Mouse (Mus musculus) kidney, adult 18-20 months (tissue): Measurements from ENCODE around the gene Nfkb1.
A peak's percentile ranks its signal among the peaks of the same experiment; 100 is the strongest.

Experiments used
- DNase-seq: peaks from one replicate; pipeline ENCODE4 v3.0.0; 2021

The Nfkb1 gene

DNA sequence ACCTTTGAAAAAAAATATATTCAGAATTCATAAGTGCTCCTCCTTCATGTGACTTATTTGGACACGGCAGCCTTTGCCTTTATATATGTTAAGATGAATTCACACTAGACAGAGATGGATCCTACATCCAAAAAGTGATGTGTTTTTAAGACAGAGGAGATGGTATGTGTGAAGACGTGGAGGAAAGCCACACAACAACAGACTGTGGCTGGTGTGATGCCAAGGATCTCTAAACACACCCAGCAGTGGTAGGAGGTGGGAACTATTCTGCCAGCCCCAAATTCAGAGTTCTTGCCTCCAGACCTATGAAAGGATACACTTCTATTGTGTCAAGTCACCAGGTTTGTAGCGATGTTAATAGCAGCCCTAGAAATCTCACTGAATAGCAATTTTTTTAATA lies 24.3 kb downstream of the Nfkb1 start:
- DNase-seq: no peak

DNA sequence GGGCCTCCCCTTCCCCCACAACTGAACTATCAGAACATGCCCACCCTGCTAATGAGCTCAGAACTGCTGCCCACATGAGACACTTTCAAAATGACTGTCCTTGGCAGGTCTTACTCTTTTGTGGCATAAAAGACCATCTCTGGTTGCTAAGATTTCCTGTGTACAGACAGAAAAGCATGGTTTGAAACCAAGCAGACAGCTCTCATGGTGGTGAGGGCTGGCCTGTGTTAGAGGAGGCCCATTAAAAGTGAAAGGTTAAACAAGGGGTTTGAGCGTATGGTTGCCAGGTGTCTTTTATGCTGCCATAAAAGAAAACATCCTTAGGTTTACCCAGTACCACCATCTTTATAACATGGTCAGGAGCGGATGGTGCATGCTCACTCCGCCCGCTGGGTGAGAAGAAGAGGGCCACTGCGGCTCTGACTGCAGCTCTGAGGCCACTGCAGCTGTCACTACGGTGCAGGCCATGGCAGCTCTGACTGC lies 25.5 kb downstream of the Nfkb1 start:
- no peak for DNase-seq

DNA sequence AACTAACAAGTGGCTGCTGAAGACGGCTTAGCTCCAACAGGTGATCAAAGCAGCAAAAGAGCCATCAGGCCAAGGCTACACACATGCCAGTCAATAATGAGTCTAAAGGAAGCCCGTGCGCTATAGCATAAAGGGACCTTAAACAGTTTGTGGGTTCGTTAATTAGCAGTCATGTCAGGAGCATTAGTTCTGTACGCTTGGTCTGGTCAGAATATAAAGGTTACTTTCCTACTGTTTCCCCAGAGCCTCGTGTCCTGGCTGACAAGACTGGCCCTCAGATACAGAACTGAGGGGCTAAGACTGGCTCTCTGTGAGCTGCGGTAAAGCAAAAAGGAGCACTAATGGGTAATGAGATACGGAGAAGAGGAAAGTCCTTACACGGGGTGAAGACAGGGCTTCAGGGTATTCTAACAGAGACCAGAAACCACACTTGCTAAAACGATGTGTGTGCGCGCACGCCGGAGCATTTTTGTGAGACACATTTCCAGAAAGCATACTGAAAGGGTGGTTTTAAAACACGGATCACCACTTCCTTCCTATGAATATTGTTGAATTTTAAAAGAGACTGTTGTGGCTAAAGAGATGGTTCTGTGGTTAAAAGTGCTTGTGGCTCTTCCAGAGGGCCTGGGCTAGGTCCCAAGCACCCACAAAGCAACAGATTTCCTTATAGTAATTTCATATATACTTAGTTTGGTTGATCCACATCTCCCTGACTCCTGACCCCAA lies 29.0 kb downstream of the Nfkb1 start:
- no peak for DNase-seq

- no peak for DNase-seq
Measured at GRCm38 (mm10) chr3:135661707-135662106, 29.6 kb downstream of the Nfkb1 start.

- DNase-seq: no peak
Measured at GRCm38 (mm10) chr3:135658540-135659097, 32.7 kb downstream of the Nfkb1 start.

- DNase-seq: no peak
Measured at GRCm38 (mm10) chr3:135656156-135656555, 35.2 kb downstream of the Nfkb1 start.

- DNase-seq: no peak
Measured at GRCm38 (mm10) chr3:135650773-135651555, 40.4 kb downstream of the Nfkb1 start.

- no peak for DNase-seq
Measured at GRCm38 (mm10) chr3:135649809-135650208, 41.5 kb downstream of the Nfkb1 start.

GRCm38 (mm10) chr3:135648501-135648900 lies 42.8 kb downstream of the Nfkb1 start:
- no peak for DNase-seq

GRCm38 (mm10) chr3:135646622-135647021 lies 44.7 kb downstream of the Nfkb1 start:
- DNase-seq: no peak

GRCm38 (mm10) chr3:135644971-135645370 lies 46.4 kb downstream of the Nfkb1 start:
- no peak for DNase-seq

GRCm38 (mm10) chr3:135641623-135641915 lies 49.8 kb downstream of the Nfkb1 start:
- no peak for DNase-seq

DNA sequence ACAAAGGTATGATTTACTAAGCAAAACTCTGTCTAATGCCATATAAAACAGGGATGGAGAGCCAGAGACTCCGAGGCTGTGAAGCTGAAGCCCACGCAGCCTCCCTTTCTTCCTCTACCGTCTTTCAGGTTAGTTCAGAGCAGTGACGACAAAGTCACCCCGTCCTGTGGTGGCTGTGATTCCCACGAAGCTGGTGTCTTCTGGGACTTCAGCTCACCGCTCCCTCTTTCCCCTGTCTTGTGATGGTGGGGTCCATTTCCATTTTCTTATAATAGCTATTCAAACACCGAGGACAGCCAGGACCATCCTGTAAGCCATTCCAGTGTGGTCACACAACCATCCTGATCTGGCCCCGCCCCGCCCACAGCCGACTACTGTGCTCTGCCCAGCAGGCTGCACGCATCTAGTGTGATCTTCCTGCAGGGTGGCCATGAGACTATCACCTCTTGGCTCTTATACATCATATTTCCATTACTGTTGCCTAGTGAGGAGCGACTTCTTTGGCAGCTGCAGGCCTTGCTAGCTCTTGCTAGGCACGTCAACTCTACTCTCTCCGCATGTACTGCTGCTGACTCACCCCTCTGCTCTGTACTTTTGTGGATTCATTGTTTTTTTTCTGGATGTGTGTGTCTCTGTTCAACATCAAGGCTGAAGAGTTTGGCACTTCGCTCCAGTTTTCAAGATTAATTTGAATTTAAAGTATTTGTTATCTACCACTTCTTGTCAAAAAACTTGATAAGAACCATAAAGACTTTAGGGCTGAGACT lies 50.3 kb downstream of the Nfkb1 start:
- no peak for DNase-seq

GRCm38 (mm10) chr3:135640203-135640602 lies 51.1 kb downstream of the Nfkb1 start:
- no peak for DNase-seq

- no peak for DNase-seq
Measured at GRCm38 (mm10) chr3:135637592-135637991, 53.8 kb downstream of the Nfkb1 start.

GRCm38 (mm10) chr3:135636454-135636853 lies 54.9 kb downstream of the Nfkb1 start:
- no peak for DNase-seq

DNA sequence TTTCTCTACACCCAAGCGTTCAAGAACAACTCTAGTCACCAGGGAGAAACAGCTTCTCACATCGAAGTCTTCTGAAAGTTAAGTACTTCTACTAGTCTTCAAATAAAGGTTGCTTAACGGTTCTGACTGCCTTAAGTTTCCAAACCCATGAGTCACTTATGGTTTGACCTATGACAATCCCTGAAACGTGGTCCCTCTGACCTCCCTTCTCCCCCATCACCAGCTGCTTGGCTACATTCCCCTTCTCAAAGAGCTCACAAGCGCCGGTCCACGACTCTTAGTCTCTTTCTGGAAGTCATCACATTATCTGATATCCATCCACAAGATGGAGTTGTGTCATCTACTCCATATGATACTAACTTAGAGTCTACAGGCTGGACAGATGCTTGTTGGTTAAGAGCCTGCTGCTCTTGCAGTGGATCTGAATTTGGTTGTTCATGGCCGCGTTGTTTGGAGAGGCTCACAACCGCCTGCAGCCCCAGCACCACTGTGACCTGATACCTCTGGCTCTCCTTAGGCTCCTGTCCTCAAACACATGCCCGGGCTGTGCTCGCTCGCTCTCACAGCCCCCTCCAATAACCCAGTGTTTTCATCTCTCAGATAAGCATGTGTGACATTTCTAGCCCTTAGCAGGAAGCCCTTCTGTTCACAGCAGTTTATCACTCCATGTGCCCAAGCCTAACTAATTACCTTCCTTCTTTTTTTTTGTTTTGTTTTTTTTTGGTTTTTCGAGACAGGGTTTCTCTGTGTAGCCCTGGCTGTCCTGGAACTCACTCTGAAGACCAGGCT lies 55.5 kb downstream of the Nfkb1 start:
- no peak for DNase-seq

DNA sequence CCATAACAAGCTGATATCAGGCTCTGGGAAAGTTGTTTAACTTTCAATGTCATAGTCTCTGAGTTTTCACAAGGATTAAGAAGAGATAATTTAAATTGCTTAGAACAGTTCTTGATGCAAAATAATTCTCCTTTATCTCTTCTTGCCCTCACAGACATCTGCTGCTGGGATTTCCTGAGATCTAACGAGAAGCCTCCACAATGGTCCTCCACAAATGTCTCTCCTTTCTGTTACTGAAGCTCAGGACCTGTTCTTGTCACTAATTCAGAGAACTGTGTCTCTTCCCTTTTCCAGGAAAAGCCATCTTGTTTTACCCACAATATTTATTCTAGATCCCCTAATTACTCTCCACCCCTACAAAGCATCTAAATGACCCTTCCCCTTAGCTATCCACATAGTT lies 56.3 kb downstream of the Nfkb1 start:
- DNase-seq: no peak

DNA sequence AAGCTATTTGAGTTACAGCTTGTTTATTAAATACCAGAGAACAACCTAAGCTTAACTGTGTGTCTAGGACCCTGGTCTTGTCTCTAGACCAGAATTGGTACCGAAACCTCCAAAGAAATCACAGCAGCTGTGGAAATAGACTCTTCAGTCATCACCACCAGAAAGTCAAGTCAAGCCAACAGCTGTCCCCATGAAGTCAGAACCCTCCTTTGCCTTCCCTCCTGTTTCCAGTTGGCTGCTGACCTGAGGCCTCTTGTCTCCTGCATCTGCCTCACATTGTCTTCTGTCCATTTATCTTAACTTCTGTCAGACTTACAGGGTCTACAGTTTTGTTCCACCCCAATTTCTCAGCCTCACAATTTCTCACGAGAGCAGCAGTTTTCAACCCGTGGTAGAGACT lies 57.1 kb downstream of the Nfkb1 start:
- no peak for DNase-seq

DNA sequence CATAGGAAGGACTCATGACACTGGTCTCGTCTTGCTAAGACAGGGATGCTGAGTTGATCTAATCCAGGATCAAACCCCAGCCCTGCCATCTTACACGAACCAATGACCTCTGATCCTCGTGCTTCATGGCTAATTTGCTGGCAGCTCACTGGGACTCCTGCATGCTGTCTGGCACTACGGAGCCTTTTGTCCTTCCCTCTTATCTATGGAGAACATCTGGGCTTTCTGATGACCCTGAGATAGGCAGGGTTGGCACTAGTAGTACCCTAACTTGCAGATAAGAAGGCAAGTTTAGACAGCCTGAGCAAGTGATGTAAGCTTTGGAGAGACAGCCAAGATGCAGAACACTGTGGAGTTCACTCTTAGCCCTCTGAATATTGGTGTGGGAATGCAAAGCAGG lies 59.5 kb downstream of the Nfkb1 start:
- no peak for DNase-seq

DNA sequence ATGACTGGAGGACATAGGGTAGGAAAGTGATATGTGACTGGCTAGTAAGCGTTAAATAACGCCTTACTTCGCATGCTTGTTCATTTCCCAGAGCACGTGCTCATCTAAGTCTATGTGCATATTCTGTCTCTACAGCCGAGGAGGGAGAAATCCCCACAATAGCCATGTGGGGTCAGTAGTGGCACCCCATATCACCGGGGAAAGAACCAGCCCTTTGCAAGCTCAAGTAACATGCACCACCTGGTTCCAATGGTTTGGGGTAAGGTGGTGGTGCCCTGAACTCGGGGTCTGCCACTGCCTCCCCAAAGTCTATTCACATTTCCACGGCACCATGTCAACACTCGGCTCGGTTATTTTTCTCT lies 60.3 kb downstream of the Nfkb1 start:
- peak; percentile 17 for DNase-seq

DNA sequence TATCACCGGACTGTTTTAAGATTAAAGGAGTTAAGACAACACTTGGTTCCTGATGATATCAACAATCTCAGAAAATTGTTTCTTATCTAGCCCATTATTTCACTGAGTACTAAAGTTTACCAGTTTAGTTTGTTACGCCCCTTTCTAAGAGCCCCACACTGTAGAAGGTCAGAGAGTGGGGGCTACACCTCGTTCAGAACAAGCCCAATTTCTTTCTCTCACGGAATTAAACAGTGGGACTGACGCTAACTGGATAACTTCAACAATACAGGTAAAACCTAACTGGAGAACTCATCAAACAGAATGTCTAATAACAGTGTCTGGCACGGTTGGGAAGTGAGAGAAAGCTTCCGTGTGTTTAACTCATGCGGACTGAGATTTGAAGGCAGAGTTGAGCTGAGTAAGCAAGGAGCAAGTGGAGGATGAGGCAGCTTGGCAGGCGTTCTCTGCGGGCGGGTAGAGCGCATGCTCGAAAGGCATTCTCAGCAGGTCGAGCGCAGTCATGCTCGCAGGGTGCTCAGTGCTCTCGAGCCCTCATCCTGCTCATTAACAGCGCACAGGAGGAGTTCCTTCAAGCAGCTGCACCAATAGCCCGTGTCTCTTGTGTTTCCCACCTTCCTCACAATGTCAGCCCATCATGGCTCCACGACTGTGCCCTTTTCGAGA lies 60.8 kb downstream of the Nfkb1 start:
- peak; percentile 22 for DNase-seq
